Mouse (Mus musculus) cerebellum, adult 11 months (tissue): ENCODE data around the gene Cyp2a12.
"Not testable (repeated sequence)": the region's sequence is repeated elsewhere in the genome, so short reads cannot be mapped to it uniquely, and the experiment has no call there.

ENCODE experiments used
- DNase-seq: peaks from one replicate; pipeline ENCODE4 v3.0.0; 2022

Gene Cyp2a12

GRCm38 (mm10) chr7:27028789-27029188 is at the start of gene Cyp2a12:
TSS of gene Cyp2a12 (plus strand) at chr7:27029081.
- DNase-seq = no peak

GRCm38 (mm10) chr7:26981464-26981863 is 47.4 kb upstream of the Cyp2a12 start:
- not testable (repeated sequence) for DNase-seq

GRCm38 (mm10) chr7:26981937-26982336 is 46.9 kb upstream of the Cyp2a12 start:
- DNase-seq = not testable (repeated sequence)

- DNase-seq = no peak
Measured at GRCm38 (mm10) chr7:26982551-26982950, 46.3 kb upstream of the Cyp2a12 start.

- DNase-seq = not testable (repeated sequence)
Measured at GRCm38 (mm10) chr7:26983151-26983550, 45.7 kb upstream of the Cyp2a12 start.

- not testable (repeated sequence) for DNase-seq
Measured at GRCm38 (mm10) chr7:27026581-27026980, 2.3 kb upstream of the Cyp2a12 start.

- DNase-seq = not testable (repeated sequence)
Measured at GRCm38 (mm10) chr7:27048886-27049285, 20.0 kb downstream of the Cyp2a12 start.

- DNase-seq = not testable (repeated sequence)
Measured at GRCm38 (mm10) chr7:27059333-27059732, 30.5 kb downstream of the Cyp2a12 start.

GRCm38 (mm10) chr7:27059896-27060295 is 31.0 kb downstream of the Cyp2a12 start:
- not testable (repeated sequence) for DNase-seq

GRCm38 (mm10) chr7:27078641-27079040 is 49.8 kb downstream of the Cyp2a12 start:
- DNase-seq = no peak

GRCm38 (mm10) chr7:27081625-27082024 is 52.7 kb downstream of the Cyp2a12 start:
- no peak for DNase-seq
